Mouse (Mus musculus) embryonic stem cell, embryonic (primary cell): ENCODE measurements around the gene Atp8b4.
"Not testable (repeated sequence)": the region's sequence is repeated elsewhere in the genome, so short reads cannot be mapped to it uniquely, and the experiment has no call there.

Source experiments
- CTCF ChIA-PET, 4 experiments: fragments of 300-600 bp in 2 of 4; fragments of 350-600 bp in 2 of 4; sonication (Branson Sonifier 250); formaldehyde crosslinking; loops; one replicate each; lab custom pipeline; 2022; ENCODE audit warnings: inconsistent platforms in 2 of 4; lab: Charles Lee
- POLR2A ChIA-PET, 4 experiments: fragments of 300-600 bp in 2 of 4; fragments of 350-600 bp in 2 of 4; sonication (Branson Sonifier 250); formaldehyde crosslinking; loops; one replicate each; lab custom pipeline; 2022; ENCODE audit warnings: antibody characterized with exemption in 4 of 4, inconsistent platforms in 1 of 4; lab: Charles Lee

The Atp8b4 gene

GRCm38 (mm10) chr2:126500521-126500920 is at the start of gene Atp8b4:
Gene Atp8b4 (minus strand): TSS chr2:126500674.
- POLR2A ChIA-PET, result no interaction called here
- CTCF ChIA-PET, result no interaction called here

- ChIA-PET POLR2A (no interaction called here), CTCF (interaction anchor here in 1 of 4 experiments (0.7 kb wide), 1 partner anchor 49 kb away, joined by 3 read pairs; no protein-coding TSS in a partner anchor)
Observed at GRCm38 (mm10) chr2:126549681-126550080, 49.2 kb upstream of the Atp8b4 start.

DNA sequence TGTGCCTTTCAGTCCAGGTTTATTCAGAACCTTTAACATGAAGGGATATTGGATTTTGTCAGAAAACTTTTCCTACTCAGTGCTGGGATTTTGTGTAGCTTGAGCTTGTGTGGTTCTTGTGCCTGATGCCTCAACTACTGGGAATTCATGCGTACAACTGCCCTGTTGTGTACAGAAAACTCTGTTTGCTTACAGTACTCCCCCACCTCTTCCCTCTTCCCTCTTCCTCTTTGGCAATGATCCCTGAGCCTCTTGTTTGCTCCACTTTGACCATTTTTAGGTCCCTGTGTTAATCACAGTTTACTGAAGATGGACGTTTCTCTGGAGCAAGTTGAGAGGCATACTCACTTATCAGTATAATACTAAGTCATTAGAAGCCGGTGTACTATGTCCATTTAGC is 45.9 kb upstream of the Atp8b4 start:
- ChIA-PET CTCF (no interaction called here), POLR2A (no interaction called here)

DNA sequence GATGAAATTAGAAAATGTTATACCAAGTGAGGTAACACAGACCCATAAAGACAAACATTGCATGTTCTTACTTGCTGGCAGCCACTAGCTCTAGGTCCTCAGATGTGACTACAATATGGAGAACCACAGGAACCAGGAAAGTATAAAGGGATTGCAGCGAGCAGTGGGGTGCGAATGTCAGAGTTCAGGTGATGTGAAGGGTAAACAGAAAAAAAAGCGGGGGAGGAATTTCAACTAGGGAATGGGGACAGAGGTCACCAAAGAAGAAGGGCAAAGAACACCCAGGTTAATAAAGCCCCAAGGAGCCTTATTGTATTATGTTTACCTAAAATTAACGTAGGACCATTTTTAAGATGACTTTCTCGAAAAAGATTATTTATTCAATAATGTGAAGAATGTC is 44.8 kb upstream of the Atp8b4 start:
- ChIA-PET CTCF (no interaction called here), POLR2A (interaction anchor here in 1 of 4 experiments (1.0 to 2.0 kb wide), 2 partner anchors 9 to 49 kb away, joined by 4 to 5 read pairs; no protein-coding TSS in a partner anchor)

- CTCF ChIA-PET, result interaction anchor here in 2 of 4 experiments (0.6 to 0.8 kb wide), 2 partner anchors 950 to 1099 kb away, joined by 3 to 12 read pairs; no protein-coding TSS in a partner anchor
Observed at GRCm38 (mm10) chr2:126542211-126542610, 41.7 kb upstream of the Atp8b4 start.

DNA sequence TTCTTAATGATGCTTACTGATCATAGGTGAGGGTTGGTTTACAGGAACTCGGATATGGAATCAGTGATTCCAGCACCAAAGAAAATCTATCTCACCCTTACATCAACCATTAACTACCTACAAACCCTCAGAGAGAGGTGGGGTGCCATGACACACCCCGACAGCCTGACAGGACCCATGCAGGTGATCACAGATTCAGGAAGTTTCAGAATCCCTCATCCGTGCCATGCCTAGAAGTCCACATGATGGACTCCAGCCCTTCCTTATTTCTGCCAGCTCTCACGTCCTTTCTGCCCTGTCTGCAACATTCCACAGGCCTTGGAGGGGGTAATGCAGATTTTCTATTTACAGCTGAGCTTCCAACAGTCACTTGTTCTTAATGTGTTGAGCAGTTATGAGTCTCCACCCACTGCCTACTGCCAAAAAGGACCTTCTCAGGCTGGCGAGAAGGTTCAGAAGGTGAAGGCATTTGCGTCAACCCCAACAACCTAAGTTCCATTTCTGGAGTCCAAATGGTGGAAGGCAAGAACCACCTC is 40.0 kb upstream of the Atp8b4 start:
- ChIA-PET CTCF (interaction anchor here in 1 of 4 experiments (0.6 kb wide), 1 partner anchor 9 kb away, joined by 8 read pairs; no protein-coding TSS in a partner anchor), POLR2A (no interaction called here)

More at GRCm38 (mm10) chr2:126542211-126542610, 41.7 kb upstream of the Atp8b4 start:
- POLR2A ChIA-PET, result no interaction called here

GRCm38 (mm10) chr2:126537654-126538053 is 37.2 kb upstream of the Atp8b4 start:
- ChIA-PET CTCF (interaction anchor here in 1 of 4 experiments (0.6 kb wide), 1 partner anchor 17 kb away, joined by 14 read pairs; no protein-coding TSS in a partner anchor), POLR2A (interaction anchor here in 1 of 4 experiments (0.7 kb wide), 1 partner anchor 15 kb away, joined by 4 read pairs; the partner anchor contains the start of gene Slc27a2)

DNA sequence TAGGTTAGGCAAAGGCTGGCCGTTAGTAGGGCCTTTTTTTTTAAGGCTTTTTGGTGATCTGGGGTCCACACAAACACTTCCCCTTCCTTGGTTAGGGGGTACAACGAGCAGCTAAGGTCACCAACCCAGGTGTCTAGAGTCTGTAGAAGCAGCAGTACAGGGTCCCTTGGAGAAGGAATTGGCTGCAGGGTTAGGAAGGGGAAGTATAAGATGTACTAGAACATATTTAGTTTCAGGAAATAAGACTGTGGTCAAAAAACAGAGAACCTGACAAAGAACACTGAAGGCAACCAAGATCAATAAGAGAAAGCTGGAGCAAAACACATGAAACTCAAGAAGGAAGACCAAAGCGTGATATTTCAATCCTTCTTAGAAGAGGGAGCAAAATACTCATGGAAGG is 30.1 kb upstream of the Atp8b4 start:
- CTCF ChIA-PET, result no interaction called here
- POLR2A ChIA-PET, result interaction anchor here in 1 of 4 experiments (1.3 kb wide), 1 partner anchor 34 kb away, joined by 3 read pairs; no protein-coding TSS in a partner anchor

- ChIA-PET POLR2A (no interaction called here), CTCF (no interaction called here)
Observed at GRCm38 (mm10) chr2:126527461-126527860, 27.0 kb upstream of the Atp8b4 start.

GRCm38 (mm10) chr2:126524271-126524670 is 23.8 kb upstream of the Atp8b4 start:
- ChIA-PET CTCF (no interaction called here), POLR2A (interaction anchor here in 2 of 4 experiments (0.5 kb wide), 2 partner anchors 147 to 631 kb away, joined by 4 read pairs; no protein-coding TSS in a partner anchor)

DNA sequence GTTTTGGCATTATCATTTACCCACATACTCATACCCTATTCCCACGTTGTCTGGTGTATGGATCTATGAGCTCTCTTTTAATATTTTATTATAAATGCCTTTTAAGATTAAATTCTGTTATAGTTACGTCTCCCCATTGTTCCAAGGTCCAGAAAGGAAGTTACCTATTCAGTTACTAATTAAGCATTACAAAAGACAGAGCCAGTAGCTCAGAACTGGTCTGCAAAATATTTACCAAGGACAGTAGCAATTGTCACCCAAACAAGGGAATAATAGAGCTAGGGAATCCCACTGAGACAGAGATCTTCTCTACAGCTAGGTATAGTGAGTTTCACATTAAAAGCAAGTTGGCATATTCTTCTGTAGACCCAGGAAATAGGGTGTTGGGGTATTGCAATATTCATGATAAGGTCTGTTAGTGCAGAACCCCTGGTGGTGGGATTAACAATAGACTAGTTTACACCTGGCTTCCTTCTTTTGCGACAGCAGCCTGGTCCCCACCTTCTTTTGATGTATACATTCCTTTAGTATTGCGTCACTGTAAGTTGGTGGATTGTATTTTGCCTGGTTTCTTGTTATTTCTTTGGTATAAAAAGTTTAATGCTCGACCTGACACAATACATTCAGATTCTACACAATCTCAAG is 22.7 kb upstream of the Atp8b4 start:
- CTCF ChIA-PET, POLR2A ChIA-PET: not testable (repeated sequence)

DNA sequence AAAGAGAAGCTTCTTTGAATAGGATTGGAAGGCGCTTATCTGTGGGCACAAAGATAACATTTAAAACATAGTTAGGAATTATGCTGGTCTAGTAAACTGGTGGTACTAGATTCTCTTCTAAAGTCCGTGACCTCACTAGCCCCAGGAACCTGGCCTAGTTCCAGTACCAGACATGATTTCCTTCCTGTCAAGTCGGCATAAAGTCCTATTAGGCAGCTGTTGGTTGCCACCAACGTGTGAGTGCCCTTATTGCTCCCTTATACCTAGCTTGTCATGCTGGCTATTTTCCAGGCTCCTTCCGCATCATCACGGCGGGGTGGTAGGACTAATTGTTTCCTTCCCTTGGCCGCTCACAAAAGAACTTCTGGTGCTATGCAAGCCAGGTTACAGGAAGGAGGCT is 21.6 kb upstream of the Atp8b4 start:
- POLR2A ChIA-PET, result no interaction called here
- CTCF ChIA-PET, result interaction anchor here in 2 of 4 experiments (0.6 to 1.6 kb wide), 3 partner anchors 10 to 468 kb away, joined by 3 to 4 read pairs (median 3); no protein-coding TSS in a partner anchor

DNA sequence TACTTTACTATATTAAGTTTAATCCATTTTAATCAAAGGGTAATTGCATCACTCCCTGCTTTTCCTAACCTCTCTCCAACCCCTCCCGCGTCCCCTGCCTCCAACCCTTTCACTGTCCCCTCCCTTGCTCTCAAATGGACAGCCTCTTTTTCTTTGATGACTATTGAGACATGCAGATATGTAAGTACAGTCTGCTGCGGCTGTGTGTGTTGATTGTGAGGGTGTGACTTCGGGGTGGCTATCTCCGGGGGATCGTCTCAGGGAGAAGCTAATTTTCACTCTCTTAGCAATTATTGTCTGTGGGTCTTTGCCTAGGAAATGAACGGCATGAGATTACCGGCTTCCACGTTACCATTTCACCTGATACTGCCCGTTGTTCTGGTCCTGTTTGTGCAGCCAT is 21.0 kb upstream of the Atp8b4 start:
- ChIA-PET CTCF (interaction anchor here in 2 of 4 experiments (1.0 to 1.6 kb wide), 5 partner anchors 11 to 475 kb away, joined by 3 to 4 read pairs (median 4); partner anchors contain the start of gene Usp8 (in 1 of the 2)), POLR2A (no interaction called here)

GRCm38 (mm10) chr2:126520828-126521227 is 20.4 kb upstream of the Atp8b4 start:
- POLR2A ChIA-PET, result no interaction called here
- CTCF ChIA-PET, result interaction anchor here in 3 of 4 experiments (0.8 to 1.6 kb wide), 6 partner anchors 11 to 476 kb away, joined by 3 to 14 read pairs (median 4); partner anchors contain the start of gene Usp8 (in 1 of the 3)

- ChIA-PET CTCF (interaction anchor here in 3 of 4 experiments (0.8 to 1.6 kb wide), 5 partner anchors 12 to 477 kb away, joined by 3 to 14 read pairs (median 4); no protein-coding TSS in a partner anchor), POLR2A (no interaction called here)
Observed at GRCm38 (mm10) chr2:126519872-126520581, 19.6 kb upstream of the Atp8b4 start.

GRCm38 (mm10) chr2:126515069-126515826 is 14.8 kb upstream of the Atp8b4 start:
- CTCF ChIA-PET, result interaction anchor here in 1 of 4 experiments (0.8 kb wide), 1 partner anchor 29 kb away, joined by 5 read pairs; no protein-coding TSS in a partner anchor
- POLR2A ChIA-PET, result interaction anchor here in 1 of 4 experiments (0.7 kb wide), 1 partner anchor 21 kb away, joined by 3 read pairs; no protein-coding TSS in a partner anchor

DNA sequence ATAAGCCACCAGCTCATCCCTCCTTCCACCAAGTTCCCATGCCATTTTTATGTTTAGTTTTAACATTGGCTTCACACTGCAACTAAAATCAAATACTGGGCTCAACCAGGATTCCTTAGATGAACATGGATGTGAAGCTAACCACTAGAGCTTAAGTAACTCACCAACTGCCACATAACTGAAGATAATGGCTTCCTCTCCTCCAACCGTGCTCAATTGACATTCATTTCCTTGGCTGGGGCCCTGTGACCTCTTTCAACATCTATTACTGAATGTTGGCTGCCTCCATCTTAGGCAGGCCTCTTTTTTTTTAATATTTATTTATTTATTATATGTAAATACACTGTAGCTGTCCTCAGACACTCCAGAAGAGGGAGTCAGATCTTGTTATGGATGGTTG is 7.8 kb upstream of the Atp8b4 start:
- CTCF ChIA-PET, result no interaction called here
- POLR2A ChIA-PET, result no interaction called here

DNA sequence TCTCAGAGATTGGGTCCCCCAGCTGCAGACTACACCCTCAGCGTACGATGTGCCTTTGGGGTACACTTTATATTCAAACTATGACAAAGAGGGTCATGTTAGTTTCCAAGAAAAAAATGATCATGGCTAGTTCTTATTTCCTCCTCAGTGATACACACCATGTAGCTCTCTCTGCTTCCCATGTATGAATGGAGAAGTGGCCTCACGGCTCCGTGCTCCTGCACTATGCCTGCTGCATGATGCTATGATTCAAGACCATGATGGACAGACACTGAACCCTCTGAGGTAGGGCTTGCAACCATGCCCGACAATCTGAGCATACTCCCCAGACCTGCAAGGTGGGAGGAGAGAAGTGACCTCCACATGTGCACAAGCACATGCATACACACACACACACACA is 7.0 kb upstream of the Atp8b4 start:
- ChIA-PET CTCF (no interaction called here), POLR2A (no interaction called here)
